Mouse (Mus musculus): ENCODE data around the gene Tmem44.

Tmem44 gene

GRCm38 (mm10) chr16:30550748-30551192 is at the start of gene Tmem44:
Tmem44 (minus strand) TSS chr16:30550842.
- DNase-seq (ENCODE audit: low spot score in 2 of 2), result no peak

DNA sequence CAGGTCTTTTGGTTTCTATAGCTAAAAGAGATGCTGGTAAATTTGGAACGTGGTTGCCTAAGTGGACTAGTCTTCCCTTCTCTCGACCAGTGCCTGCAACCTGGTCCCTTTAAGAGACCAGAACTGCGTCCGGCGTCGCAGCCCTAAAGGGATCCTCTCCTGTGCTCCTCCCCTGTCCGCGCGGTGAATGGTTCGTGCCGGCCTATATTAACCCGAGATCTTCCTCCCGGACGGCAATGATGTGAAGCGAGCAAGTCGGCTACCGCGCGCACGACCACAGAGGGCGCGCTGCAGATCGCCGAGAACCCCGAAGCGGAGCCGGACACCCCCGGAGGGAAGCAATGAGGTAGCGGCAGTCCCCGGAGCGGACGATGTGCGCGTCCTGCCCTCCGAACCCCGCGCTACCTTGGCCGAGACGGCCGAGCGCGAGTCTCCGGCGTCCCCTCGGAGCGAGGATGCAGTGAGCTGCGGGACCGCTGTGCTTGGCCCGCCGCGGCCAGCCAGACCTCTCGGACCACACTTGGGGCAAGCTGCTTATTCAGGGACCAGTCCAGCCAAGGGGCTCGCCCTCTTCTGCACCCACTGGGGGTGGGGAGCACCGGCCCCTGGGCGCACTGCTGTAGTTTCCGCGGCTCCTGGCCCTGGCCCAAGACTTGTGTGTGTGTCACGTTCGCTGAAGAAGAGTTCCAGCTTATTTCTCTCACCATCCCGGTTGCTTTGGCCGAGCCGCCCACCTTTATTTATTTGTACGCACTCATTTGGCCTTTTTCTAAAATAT is 49.0 kb upstream of the Tmem44 start, which contains the start of gene Fam43a:
TSS of gene Fam43a (plus strand) at position 233 of the 778 bp plus-strand sequence.
- DNase-seq (ENCODE audit: low spot score in 2 of 2), result peak; percentile 84 to 91

DNA sequence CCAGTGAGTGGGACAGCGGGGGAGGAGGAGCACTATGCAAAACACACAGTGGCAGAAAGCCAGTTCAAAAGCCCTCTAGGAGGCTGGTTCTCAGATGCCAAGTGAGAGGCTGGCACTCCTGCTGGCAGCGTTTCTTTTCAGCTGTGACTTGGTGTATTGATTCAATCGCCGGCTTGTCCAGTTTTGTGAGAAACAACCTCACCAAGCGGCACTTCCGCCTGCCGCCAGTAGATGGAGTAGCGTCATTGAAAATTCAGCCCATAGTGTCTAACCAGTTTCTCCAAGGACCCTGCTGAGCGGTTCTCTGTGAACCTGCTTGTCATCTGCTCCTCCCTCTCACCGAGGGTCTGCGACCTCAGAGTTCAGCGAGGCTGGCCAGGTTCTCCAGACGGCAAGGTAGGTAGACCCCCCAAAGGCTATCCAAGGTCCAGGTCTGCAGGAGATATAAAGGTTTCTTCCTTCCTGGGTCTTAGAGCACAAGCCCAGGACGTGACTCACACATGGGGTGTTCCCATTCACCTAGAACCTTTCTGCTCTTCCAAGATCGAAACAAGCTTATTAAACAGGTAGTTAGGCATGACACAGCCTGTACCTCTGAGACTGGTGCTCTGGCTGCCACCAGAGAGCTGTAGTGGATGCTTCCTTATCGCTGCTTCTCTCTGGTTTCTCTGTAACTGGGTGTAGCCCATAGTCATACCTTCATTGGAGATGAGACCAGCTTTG is 46.5 kb upstream of the Tmem44 start:
- DNase-seq (ENCODE audit: low spot score in 2 of 2), result peak; percentile 79 to 91

- DNase-seq (ENCODE audit: low spot score in 2 of 2), result no peak
Measured at GRCm38 (mm10) chr16:30595835-30596557, 45.4 kb upstream of the Tmem44 start.

DNA sequence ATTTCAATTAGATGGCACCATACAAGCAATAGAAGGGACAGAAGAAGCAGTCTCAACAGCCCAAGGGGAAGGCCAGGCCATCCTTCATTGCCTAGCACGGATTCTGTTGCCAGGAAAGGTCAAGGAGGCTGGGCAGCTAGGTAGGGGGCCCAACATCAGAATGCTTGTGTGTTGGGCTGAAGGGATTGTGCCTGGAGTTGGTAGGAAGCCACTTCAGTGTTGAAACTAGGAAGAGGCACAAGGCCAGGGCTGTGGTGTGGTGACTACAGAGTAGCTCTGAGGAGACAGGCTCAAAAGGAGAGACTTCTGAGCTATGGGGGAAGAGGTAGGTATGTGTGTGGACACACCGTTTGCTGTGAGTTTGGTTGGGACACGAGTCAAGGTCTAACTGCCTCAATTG is 44.7 kb upstream of the Tmem44 start:
- DNase-seq (ENCODE audit: low spot score in 2 of 2), result no peak

DNA sequence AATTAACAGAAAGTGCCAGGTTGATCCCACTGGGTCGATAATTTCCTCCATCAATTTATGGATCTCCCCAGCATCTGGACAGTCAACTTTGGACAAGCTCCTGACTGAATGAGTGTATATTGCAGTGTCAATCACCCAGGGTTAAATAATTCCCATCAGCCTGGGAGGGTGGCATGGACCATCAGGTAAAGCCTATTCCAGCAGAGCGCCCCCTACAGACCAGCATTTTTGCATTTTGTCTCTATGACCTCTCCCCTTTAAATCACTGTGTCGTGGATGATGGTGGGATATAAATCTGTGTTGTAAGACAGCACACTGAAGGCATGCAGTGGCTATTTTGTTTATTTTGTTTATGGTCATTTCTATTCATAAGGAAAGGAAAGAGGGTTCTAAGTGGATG is 41.3 kb upstream of the Tmem44 start:
- no peak for DNase-seq (ENCODE audit: low spot score in 2 of 2)

- no peak for DNase-seq (ENCODE audit: low spot score in 2 of 2)
Measured at GRCm38 (mm10) chr16:30590264-30591209, 39.9 kb upstream of the Tmem44 start.

DNA sequence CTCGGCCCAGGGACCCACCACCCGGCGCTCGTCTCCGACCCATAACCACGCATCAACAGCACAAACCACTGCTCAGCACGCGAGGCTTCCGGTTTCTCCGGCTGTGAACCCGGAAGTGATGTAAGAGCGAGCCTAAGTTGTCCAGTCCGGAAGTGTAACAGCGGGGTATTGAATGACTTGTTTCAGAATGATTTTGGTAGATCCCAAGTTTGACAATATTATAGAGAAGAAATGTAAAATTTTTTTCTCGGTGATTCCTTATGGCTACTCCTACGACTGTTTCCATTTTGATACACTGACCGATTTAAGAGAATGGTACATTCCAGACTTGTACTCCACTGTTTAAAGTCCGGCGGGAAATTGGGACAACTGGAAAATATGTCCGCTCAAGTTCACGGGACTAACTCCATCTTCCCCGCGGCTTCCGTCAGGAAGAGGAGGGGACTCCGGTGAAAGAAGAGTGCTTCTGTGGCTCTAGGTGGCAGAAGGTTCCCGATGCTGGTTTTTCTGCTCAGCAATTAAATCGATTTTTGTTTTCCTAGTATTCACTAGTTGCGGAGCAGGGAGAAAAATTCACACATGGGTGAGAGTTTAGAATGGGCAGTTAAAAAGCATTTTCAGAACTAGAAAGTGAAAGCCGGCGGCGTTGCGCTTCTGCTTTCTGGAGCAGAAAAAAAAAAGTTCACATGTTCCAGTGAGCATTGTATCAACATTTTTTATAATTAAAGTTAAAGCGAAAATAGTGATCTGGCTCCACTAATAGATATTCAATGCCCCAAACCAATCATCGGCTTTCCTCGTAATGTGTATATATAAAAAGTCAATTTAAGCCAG is 37.1 kb upstream of the Tmem44 start, which contains the start of gene Lsg1:
TSS of gene Lsg1 (minus strand) at position 99 of the 834 bp plus-strand sequence.
- DNase-seq (ENCODE audit: low spot score in 2 of 2), result peak; percentile 84 to 91

- no peak for DNase-seq (ENCODE audit: low spot score in 2 of 2)
Measured at GRCm38 (mm10) chr16:30586935-30587493, 36.4 kb upstream of the Tmem44 start.

- DNase-seq (ENCODE audit: low spot score in 2 of 2), result no peak
Measured at GRCm38 (mm10) chr16:30580765-30581164, 30.1 kb upstream of the Tmem44 start.

- DNase-seq (ENCODE audit: low spot score in 2 of 2), result no peak
Measured at GRCm38 (mm10) chr16:30576392-30576791, 25.8 kb upstream of the Tmem44 start.

DNA sequence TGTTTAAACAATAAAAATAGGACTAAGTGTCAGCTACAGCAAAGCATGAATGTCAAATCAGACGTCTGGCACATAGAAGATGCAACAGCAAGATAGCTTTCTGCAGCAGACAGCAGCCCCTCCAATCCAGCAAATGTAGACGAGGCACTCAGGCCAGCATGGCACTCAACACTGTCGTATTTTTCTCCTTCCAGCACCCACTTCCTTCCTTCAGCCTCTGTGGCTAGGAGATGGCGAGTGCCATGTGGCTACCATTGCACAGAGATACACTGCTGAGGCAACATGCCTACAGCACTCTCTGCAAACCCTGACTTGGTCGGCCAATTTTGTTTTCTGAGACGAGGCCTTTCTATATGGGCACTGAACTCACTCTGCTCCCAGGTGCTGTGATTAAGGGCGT is 25.2 kb upstream of the Tmem44 start:
- DNase-seq (ENCODE audit: low spot score in 2 of 2), result no peak

DNA sequence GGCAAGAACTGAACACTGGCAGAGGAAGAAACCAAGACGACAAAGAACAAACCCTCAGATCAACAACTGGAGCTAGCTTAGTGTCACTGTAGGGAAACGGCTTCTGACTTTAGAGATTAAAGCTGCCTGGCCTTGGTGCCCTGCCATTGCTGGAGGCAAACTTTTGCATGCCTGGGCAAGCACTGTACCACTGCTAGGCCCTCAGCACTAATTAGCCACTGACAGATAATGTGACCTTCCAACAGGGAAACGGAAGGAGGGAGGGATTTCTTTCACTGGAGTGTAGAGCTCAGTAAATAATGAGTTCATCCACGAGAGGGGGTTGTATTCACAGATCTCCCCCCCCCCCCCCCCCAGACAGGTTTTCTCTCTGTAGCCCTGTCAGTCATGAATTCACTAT is 21.6 kb upstream of the Tmem44 start:
- DNase-seq (ENCODE audit: low spot score in 2 of 2), result no peak

GRCm38 (mm10) chr16:30571378-30571777 is 20.7 kb upstream of the Tmem44 start:
- DNase-seq (ENCODE audit: low spot score in 2 of 2), result no peak

GRCm38 (mm10) chr16:30570173-30570572 is 19.5 kb upstream of the Tmem44 start:
- DNase-seq (ENCODE audit: low spot score in 2 of 2), result no peak

GRCm38 (mm10) chr16:30565631-30566030 is 15.0 kb upstream of the Tmem44 start:
- DNase-seq (ENCODE audit: low spot score in 2 of 2), result no peak

- no peak for DNase-seq (ENCODE audit: low spot score in 2 of 2)
Measured at GRCm38 (mm10) chr16:30560601-30561000, 10.0 kb upstream of the Tmem44 start.

DNA sequence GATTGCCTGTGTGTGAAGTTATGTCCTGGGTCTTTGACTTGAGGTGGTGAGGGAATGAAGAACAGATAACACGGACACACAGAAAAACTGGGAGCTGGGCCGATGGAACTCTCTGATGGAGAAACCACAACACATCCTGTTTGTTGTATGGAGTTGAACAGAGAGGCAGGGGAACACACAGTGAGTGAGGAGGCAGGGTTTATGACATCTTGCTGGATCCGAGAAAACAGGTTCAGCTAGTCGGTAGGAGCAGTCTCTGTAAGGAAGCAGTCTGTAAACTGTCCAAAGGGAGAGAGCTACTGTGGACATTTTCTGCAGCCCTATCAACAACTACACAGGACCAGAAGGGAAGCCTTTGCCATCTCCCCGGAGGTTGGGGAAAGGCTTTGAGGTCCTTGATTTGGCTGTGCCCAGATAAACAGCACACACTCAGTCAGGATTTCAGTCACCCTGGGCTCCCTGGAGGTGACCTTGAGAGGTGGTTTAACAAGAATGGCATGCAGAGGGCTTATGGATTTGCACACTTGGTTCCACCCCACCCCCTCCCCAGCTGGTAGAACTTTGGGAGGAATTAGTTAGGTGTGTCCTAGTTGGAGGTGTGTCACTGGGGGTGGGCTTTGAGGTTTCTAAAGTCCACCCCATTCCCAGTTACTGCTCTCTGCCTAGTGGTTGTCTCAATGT is 8.8 kb upstream of the Tmem44 start:
- DNase-seq (ENCODE audit: low spot score in 2 of 2), result no peak

GRCm38 (mm10) chr16:30554109-30554508 is 3.5 kb upstream of the Tmem44 start:
- no peak for DNase-seq (ENCODE audit: low spot score in 2 of 2)
